Mouse (Mus musculus): ENCODE measurements around the gene Lypd3. TPM values are rescaled to one million over a fixed set of nuclear protein-coding genes. Genes with fewer than 3 reads are reported as not detected.

Gene Lypd3
- not detected for total RNA-seq (2023)

DNA sequence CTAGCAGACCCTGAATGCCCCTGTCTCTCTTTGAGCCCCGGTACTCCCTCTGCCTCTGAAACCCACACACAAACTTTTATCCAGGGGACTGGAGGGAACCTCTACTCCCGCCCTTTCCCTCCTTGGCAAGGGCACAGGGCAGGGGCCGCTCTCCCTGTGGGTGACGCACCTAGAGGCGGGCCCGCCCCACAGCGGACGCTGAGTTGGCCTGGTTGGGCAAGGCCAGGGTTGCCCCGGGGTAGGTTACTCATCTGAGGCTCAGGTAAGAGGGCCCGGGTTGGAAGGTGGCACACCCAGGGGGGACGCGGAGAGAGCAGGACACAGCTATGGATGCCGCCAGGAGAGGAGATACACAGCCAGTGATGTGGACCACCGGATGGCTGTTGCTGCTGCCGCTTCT, at the start of gene Lypd3:
TSS of gene Lypd3 (plus strand) at position 287 of the 400 bp plus-strand sequence.

DNA sequence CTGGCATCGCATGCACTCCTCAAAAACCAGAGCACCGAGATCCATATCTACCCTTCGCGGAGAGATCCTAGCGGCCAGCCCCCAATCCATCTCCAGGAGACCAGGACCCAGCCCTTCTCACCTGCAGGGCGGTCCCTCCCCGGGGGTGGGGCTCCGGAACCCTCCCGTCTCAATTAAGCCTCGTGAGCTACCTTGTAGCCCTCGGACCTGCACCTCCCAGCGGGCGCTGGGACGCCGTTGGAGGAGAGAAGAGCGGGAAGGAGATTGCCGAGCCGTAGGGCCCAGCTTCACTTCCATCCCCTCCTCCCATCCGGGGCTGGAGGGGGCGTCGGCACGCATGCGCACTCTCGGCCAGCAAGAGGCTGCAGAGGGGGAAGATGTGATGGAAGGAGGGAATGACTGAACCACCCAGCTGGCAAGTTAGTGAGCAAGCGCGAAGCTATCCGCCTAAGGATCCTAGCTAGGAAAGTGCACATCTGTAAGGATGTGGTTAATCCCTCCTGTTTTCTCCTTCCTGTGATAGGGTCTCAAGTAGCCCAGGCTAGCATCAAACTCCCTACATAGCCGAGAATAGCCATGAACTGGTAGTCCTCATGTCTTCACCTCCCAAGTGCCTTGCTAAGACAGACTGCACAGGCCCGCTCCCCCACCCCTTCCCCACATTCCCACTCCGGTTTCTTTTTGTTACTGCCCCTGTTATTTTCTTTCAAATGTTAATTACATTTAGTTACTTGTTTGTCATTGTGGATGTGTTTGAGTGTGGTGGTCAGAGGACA, 48.8 kb upstream of the Lypd3 start, which contains the start of the genes Ethe1 and Zfp575:
TSS of gene Ethe1 (plus strand) at position 214 of the 776 bp plus-strand sequence.
TSS of gene Zfp575 (minus strand) at position 312 of the 776 bp plus-strand sequence.

DNA sequence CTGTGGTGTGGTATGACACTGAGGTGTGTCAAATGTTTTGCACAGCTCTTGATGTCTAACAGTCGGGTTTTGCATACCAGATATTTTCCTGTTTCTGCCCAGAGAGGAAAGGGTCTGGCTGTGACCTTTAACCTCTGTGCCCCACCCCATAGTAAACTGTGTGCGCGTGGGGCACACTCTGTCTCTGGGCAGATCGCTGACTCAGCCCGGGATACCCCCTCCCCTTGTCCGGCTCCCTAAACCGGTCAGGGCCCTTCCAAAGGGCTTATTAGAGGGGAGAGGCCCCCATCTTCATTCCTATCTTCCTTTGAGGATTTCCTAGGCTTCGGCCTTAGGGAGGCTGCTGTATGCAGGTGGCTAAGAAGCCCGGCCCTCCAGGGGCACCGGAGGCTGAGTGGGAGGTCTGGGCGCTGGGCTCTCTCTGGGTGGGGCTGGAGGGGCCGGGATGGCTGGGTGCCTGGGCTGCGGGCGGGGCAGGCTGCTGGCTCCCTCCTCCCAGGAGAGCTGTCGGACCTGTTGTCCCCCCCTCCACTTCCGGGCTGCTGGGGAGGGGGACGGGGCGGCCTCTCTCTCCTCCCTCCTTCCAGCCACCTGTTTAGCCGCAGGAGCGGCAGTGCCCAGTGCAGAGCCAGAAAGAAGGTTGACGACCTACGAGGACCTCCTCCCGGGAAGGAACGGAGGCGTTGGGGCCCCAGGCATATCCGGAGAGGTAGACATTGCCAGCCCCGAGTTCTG, 26.0 kb upstream of the Lypd3 start, which contains the start of gene Phldb3:
TSS of gene Phldb3 (plus strand) at position 620 of the 735 bp plus-strand sequence.

DNA sequence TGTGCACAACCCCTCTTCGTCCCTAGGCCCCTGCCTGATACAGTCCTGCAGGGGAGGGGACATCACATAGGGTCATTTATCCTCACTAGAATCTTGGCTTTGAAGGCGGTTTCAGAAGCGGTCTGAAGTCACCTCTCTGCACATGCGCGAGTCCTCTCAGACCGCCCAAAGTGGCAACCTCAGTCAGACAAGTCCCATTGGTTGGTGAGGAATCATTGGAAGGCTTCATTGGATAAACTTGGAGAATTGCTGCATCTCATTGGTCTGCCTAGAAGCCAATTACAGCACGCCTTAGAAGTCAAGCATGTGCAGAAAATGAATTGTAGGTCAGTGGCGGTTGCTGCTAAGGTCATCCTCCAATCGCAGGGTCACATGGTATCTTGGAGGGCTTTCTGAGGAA, 40.2 kb downstream of the Lypd3 start, which contains the start of gene Tex101:
TSS of gene Tex101 (minus strand) at position 101 of the 400 bp plus-strand sequence.

Other genes with a start within 250 kb of the Lypd3 start
- gene Smg9, start 236.9 kb upstream of the Lypd3 start, total RNA-seq (2023), result 10 to 100 TPM; 47.5 to 50.1 TPM
- 1 to 10 TPM; 1.2 to 1.6 TPM for gene Irgc1, start 184.3 kb upstream of the Lypd3 start, total RNA-seq (2023)
- gene Plaur, start 174.1 kb upstream of the Lypd3 start, total RNA-seq (2023), result 100 to 1,000 TPM; 869 to 905 TPM
- under 1 TPM in 1 of 2 experiments, not detected in 1; 0.20 TPM for gene Cadm4, start 154.5 kb upstream of the Lypd3 start, total RNA-seq (2023)
- gene Zfp428, start 129.5 kb upstream of the Lypd3 start, total RNA-seq (2023), result under 1 TPM; 0.53 to 0.96 TPM
- not detected for gene AC161166.1, start 124.1 kb upstream of the Lypd3 start, total RNA-seq (2023)
- 1 to 10 TPM; 5.8 to 6.4 TPM for gene Irgq, start 105.9 kb upstream of the Lypd3 start, total RNA-seq (2023)
- not detected for gene Pinlyp, start 90.4 kb upstream of the Lypd3 start, total RNA-seq (2023)
- gene Xrcc1, start 90.3 kb upstream of the Lypd3 start, total RNA-seq (2023), result 10 to 100 TPM; 33.5 to 34.6 TPM
- 10 to 100 TPM; 64.1 to 70.6 TPM for gene Ethe1, start 49.0 kb upstream of the Lypd3 start, total RNA-seq (2023)
- under 1 TPM in 1 of 2 experiments, not detected in 1; 0.15 TPM for gene Zfp575, start 48.9 kb upstream of the Lypd3 start, total RNA-seq (2023)
- gene Phldb3, start 25.8 kb upstream of the Lypd3 start, total RNA-seq (2023), result 1 to 10 TPM; 6.0 to 6.7 TPM
- gene Tex101, start 40.1 kb downstream of the Lypd3 start, total RNA-seq (2023), result not detected
- 1 to 10 TPM in 1 of 2 experiments, not detected in 1; 1.4 TPM for gene BC049730, start 72.7 kb downstream of the Lypd3 start, total RNA-seq (2023)
- 1 to 10 TPM; 7.2 to 7.3 TPM for gene Gm4763, start 90.4 kb downstream of the Lypd3 start, total RNA-seq (2023)
- 1,000 to 10,000 TPM; 1,228 to 1,288 TPM for gene Cd177, start 123.8 kb downstream of the Lypd3 start, total RNA-seq (2023)
- 10 to 100 TPM; 68.3 to 68.8 TPM for gene Ceacam10, start 140.7 kb downstream of the Lypd3 start, total RNA-seq (2023)
- gene Gm9844, start 225.7 kb downstream of the Lypd3 start, total RNA-seq (2023), result not detected
- gene Lypd4, start 233.4 kb downstream of the Lypd3 start, total RNA-seq (2023), result not detected
- not detected for gene Dmrtc2, start 233.5 kb downstream of the Lypd3 start, total RNA-seq (2023)
- 100 to 1,000 TPM; 831 to 832 TPM for gene Rps19, start 247.8 kb downstream of the Lypd3 start, total RNA-seq (2023)

Data from neutrophil, adult 83 days (primary cell).